Mouse (Mus musculus): ENCODE measurements at regions not wholly inside any gene's neighbourhood (a gene's known extent, or its start where the extent isn't known, plus 50 kb on each side); places are given as distances from the start of the nearest gene placed in this dataset.

DNA sequence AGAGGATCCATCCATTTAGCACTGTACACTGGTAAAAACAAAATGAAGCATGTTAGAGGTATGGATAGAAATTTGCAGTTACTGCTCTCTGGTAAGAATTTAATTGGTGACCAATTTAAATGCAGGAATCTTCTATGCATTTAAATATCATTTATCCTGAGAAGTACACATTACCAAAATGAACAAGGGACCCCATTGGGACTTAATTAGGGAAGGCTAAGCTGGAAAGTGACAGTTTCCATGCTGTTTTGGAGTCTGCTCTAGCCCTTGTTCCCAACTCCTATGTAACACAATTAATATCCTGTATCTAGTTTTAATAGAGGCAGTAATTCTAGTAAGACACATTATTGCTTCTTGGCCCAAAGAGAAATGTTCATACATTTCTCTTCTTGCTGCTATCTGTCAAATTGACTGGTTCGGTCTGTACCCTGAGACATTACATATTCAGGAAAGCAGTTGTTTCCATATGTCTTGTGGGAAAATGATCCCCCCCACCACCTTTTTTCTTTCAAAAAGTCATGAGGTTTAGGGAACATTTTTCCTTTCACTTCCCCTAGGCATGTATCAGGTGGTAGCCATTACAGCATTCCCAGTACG lies 504.4 kb upstream of the Nrsn1 start:
- no peak for TF ChIP-seq CTCF (IDR thresholded peaks at IDR 0.05; ENCODE audit: borderline replicate concordance, extremely low read depth, insufficient read depth, insufficient read length)
- DNase-seq (ENCODE audit: low read depth), result peak; percentile 41

DNA sequence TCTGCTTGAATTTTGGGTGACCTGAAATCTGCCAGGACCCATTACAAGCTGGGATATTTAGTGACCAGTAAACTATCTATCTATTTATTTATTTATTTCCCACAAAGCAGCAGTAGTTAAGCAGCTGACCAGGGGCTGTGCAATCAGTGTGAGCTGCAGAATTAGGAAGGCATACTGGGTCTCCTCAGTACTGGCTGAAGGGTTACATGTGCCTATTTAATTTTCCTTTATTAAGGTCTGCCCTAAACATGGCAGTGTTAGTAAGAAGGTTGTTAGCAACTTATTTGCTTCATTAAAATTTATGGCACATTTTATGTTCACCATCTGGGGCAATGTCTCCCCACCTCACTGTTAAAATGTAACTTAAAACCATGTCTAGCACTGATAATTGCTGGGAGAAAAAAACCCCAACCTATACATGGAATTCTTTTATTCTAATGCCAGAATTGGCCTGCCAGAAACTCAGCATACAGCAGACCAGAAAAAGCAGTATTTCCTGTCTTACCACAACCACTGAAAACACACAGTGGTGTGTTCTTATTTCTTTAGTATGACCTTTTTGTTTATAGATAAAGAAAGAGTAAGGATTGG lies 484.3 kb upstream of the Nrsn1 start:
- peak; percentile 80 for DNase-seq (ENCODE audit: low read depth)
- TF ChIP-seq POLR2A (IDR thresholded peaks at IDR 0.05; ENCODE audit: borderline replicate concordance, extremely low read depth, insufficient read depth, insufficient read length, poor library complexity, severe bottlenecking), result no peak
- TF ChIP-seq CTCF (IDR thresholded peaks at IDR 0.05; ENCODE audit: borderline replicate concordance, extremely low read depth, insufficient read depth, insufficient read length), result no peak

DNA sequence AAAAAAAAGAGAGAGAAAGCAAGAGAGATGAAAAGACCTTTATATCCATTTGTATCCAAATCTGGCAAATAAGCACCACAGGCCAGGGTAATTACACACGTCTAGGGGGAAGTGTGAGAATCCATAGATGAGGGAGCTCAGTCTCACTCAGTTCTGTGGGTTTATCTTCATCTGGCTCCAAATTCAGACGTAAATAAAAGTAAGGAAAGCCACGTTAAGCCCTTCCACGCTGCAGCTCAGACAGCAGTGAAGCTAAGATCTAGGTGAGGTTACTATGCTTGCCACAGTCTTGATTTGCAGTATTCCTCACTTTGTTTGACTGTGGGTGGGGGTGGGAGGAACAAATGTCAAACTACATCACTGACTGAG lies 481.1 kb upstream of the Nrsn1 start:
- DNase-seq (ENCODE audit: low read depth), result no peak
- TF ChIP-seq CTCF (IDR thresholded peaks at IDR 0.05; ENCODE audit: borderline replicate concordance, extremely low read depth, insufficient read depth, insufficient read length), result no peak
- TF ChIP-seq POLR2A (IDR thresholded peaks at IDR 0.05; ENCODE audit: borderline replicate concordance, extremely low read depth, insufficient read depth, insufficient read length, poor library complexity, severe bottlenecking), result no peak

DNA sequence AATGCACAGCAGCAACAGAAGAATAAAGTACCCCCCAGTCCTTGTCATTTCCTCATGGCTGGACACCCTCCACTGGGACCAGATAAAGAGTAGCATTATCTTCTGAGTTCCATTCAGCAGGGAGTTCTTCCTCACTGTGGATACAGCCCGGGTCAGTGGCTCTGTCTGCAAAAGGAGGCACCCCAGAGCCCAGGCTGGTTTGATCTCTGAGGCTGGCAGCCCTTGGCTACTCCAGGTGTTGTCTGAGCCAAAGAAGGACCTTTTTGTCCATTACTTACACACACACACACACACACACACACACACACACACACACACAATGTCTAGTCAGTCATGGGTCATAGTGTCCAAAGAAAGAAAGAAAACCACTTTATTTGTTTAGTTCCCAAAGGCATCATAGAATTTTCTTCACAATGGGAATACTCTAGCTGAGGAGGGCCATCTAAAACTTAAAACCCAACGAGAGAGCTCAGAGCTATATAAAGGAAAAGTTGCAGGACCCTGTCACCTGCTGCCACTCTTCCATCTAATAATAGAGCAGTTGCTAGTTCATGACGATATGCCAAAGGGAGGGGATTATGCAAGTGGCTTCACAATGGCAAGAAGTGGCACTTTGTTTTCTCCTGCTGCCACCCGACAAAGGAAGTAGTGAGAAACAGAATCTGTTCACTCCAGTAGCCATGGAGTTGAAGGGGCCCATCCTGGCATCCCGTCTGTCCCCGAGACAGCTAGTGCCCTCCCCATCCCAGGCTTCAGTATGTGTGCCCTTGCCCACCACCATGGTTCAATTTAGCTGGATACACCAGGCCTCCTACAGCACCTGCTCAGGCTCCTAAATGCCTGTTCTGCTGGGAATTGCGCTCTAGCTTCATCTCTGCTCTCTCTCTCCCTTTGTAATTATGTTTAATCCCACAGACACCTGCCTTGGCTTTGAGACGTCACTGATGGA lies 480.4 kb upstream of the Nrsn1 start:
- TF ChIP-seq CTCF (IDR thresholded peaks at IDR 0.05; ENCODE audit: borderline replicate concordance, extremely low read depth, insufficient read depth, insufficient read length) (no peak), POLR2A (IDR thresholded peaks at IDR 0.05; ENCODE audit: borderline replicate concordance, extremely low read depth, insufficient read depth, insufficient read length, poor library complexity, severe bottlenecking) (no peak)
- peak; percentile 95 for DNase-seq (ENCODE audit: low read depth)

DNA sequence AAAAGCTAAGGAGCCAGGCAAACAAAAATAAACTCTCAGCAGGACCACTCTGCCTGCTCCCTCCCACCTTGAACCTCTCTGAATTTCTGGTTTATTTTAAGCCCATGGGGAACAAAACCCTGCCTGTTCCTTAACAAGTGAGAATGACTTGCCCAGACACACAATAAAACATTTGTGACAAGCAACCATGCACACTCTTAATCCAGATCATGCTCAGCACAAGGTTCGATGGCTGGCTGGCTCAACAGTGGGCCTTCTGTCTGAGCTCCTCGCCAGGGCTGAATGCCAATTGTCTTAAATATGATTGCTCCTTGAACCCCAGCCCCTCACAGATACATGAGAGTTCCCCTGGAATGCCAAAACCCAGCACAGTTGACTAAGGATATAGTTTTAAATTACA lies 468.3 kb upstream of the Nrsn1 start:
- peak; percentile 81 for DNase-seq (ENCODE audit: low read depth)
- TF ChIP-seq POLR2A (IDR thresholded peaks at IDR 0.05; ENCODE audit: borderline replicate concordance, extremely low read depth, insufficient read depth, insufficient read length, poor library complexity, severe bottlenecking), result no peak
- no peak for TF ChIP-seq CTCF (IDR thresholded peaks at IDR 0.05; ENCODE audit: borderline replicate concordance, extremely low read depth, insufficient read depth, insufficient read length)

DNA sequence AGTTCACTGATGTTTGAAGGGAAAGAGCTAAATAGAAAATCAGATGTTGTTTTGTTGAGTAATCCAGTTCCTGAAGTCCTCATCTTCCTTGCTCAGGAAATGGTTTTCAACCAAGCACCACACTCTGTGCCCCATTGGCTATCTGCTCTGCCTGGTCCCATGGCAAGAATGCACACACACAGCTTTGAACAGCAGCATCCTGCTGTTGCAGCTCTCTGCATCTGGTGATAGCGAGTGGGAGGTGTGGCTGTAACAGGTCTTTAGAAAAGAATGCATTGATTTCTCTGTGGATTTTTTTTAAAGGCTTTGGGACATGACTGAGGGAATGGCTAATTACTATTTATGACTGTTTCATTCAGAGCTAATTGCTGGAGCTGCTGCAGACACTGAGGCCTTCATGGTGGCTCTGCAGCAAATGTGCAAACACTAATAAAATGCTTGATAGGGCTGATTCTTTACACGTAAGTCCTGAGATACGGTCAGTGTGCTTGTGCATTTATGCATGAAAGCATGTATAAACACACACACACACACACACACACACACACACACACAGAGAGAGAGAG lies 459.1 kb upstream of the Nrsn1 start:
- DNase-seq (ENCODE audit: low read depth), result peak; percentile 68
- TF ChIP-seq CTCF (IDR thresholded peaks at IDR 0.05; ENCODE audit: borderline replicate concordance, extremely low read depth, insufficient read depth, insufficient read length) (no peak), POLR2A (IDR thresholded peaks at IDR 0.05; ENCODE audit: borderline replicate concordance, extremely low read depth, insufficient read depth, insufficient read length, poor library complexity, severe bottlenecking) (no peak)

DNA sequence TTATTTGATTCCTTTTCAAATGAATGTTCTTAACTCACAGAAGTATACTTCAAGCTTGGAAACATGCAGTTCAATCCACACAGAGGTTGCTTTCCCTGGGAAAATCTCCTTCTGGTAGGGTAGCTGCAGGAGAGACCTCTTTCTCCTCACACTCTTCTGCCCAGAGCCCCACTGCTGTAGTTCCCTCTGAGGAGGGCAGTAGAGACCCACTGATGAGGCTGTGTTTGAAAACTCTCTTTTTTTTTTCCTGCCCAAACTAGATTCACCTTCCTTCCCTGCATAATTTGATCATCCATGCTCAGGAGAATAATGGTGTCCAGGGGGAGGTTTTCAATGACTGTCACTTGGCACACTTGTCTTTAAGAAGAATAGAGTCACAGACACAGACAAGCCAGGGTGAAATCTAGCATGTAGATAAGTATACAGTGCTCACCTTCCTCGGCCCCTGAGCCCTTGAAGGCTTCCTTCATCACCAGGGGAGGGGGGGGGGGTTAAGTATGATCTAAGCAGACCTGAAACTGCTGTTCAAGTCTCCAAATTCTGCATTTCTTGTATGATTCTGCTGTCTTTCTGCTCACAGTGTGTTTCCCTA lies 457.3 kb upstream of the Nrsn1 start:
- TF ChIP-seq CTCF (IDR thresholded peaks at IDR 0.05; ENCODE audit: borderline replicate concordance, extremely low read depth, insufficient read depth, insufficient read length) (peak; percentile 57; the same call in 1 of the 2 replicates), POLR2A (IDR thresholded peaks at IDR 0.05; ENCODE audit: borderline replicate concordance, extremely low read depth, insufficient read depth, insufficient read length, poor library complexity, severe bottlenecking) (no peak)
- peak; percentile 83 for DNase-seq (ENCODE audit: low read depth)

DNA sequence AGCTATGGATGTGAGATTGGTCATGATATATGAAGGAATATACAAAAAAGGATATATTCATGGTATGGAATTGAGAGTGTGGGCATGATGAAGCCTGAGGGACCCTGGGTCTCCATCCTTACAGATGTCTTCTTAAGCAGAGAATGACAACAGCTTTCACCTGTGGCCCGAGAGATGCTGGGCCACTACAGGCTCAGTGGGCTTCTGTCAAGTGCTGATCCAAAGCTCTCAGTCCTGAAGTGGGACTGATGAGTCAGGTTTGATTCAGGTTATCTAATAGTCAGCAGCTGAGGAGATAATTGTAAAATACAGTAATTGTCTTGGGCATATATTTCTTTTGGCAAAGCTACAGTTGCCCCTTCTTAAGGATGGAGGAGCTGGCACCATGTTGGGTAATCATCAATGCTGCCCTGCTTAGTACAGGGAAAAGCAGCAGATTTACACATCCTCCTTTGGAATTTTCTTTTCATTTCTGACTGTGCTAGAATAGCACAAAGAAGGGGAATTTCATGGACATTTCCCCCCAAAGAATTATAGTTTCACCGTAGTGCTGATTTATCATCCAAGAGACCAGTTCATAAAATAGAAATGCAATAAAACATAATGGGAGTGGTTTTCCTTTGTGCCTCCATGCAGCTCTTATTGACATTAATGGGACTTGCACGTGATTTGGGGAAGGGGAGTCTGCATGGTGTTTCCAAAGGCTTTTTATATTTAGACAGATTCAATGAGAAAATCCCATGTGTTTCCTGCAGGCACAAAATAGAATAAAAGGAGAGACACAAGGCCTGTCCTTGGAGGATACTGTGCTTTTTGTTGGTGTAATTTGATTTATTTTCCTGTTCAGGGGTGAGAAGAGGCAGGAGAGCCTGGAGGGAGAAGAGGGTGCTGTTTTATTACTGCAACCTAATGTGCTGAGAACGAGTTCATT lies 452.6 kb upstream of the Nrsn1 start:
- peak; percentile 74 for DNase-seq (ENCODE audit: low read depth)
- TF ChIP-seq POLR2A (IDR thresholded peaks at IDR 0.05; ENCODE audit: borderline replicate concordance, extremely low read depth, insufficient read depth, insufficient read length, poor library complexity, severe bottlenecking) (no peak), CTCF (IDR thresholded peaks at IDR 0.05; ENCODE audit: borderline replicate concordance, extremely low read depth, insufficient read depth, insufficient read length) (no peak)

DNA sequence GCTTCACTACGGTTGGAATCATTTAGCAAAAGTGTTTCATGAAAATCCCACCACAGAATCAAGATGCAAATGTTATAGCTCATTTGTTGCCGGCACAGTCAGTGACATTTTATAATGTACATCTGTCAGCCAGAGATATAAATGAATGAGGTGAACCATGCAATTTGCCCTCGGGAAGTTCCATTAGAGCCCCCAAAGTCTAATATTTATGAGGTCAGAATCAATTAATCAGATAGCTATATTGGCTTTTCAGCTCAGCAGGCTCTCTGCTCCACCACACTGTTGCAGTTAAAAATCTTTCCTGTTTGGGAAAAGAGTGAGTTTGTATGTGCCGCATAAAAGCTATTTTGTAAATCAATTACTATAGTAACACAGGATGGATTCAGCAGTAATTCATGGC lies 430.7 kb upstream of the Nrsn1 start:
- no peak for TF ChIP-seq POLR2A (IDR thresholded peaks at IDR 0.05; ENCODE audit: borderline replicate concordance, extremely low read depth, insufficient read depth, insufficient read length, poor library complexity, severe bottlenecking)
- no peak for TF ChIP-seq CTCF (IDR thresholded peaks at IDR 0.05; ENCODE audit: borderline replicate concordance, extremely low read depth, insufficient read depth, insufficient read length)
- peak; percentile 57 for DNase-seq (ENCODE audit: low read depth)

DNA sequence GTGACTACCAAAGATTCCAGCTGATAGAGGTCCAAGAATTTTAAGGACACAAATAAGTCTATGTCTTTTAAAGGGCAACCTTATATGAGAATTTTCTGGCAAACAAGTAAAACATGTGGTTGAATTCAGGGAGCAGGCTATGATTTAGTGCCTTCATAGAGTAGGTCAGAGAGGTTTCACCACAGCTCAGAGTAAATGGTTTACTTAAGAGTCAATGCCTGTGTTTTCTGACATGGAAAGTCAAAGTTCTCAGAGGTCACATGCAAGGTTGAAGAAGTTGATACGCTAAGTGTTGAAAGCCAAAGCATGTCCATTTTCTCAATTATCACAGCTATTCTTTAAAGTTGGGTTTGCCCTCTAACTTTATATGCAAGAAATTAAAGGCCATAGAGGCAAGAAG lies 425.7 kb upstream of the Nrsn1 start:
- TF ChIP-seq CTCF (IDR thresholded peaks at IDR 0.05; ENCODE audit: borderline replicate concordance, extremely low read depth, insufficient read depth, insufficient read length) (no peak), POLR2A (IDR thresholded peaks at IDR 0.05; ENCODE audit: borderline replicate concordance, extremely low read depth, insufficient read depth, insufficient read length, poor library complexity, severe bottlenecking) (no peak)
- DNase-seq (ENCODE audit: low read depth), result no peak

Data from brain, embryonic 14.5 days (tissue).